Mouse (Mus musculus): ENCODE measurements around the gene Egf. TPM values are rescaled to one million over a fixed set of nuclear protein-coding genes. Genes with fewer than 3 reads are reported as not detected.

Gene Egf
- polyA plus RNA-seq (2012; rRNA removed) (0.42 and 0.77 TPM in 2 replicates), polyA plus RNA-seq (2014; fragmentation: Nextera tagmentation; extraction: Ambion mirVana) (0.25 and 0.59 TPM in 2 replicates)

GRCm38 (mm10) chr3:129754650-129755604 lies at the start of gene Egf:
Gene Egf (minus strand): TSS chr3:129755316.
- DNase-seq (ENCODE audit: low read depth in 3 of 3, low spot score in 3 of 3) (no peak), ATAC-seq (ENCODE audit: insufficient read depth) (no peak)

GRCm38 (mm10) chr3:129803765-129804164 lies 48.6 kb upstream of the Egf start, which contains the start of gene Lrit3:
Gene Lrit3 (minus strand): TSS chr3:129804030.
- TF ChIP-seq EP300 (IDR thresholded peaks at IDR 0.05; ENCODE audit: low read depth), result no peak
- no peak for TF ChIP-seq CTCF (IDR thresholded peaks at IDR 0.05; ENCODE audit: low read depth)
- Histone ChIP-seq H3K9me3 (ENCODE audit: control insufficient read depth, low read length) (no peaks in the 10 kb centered on the region), H3K4me3 (ENCODE audit: insufficient read depth in 1 of 2, low read depth in 2 of 2, low read length in 2 of 2) (no peak within 1 kb of the TSS), H3K4me2 (ENCODE audit: low read depth) (no peak within 1 kb of the TSS), H3K4me1 (replicated peaks; ENCODE audit: control insufficient read depth in 2 of 2, insufficient read depth in 2 of 2, low read length in 1 of 2) (no peaks in the 10 kb centered on the region), H3K27ac (no peak within 1 kb of the TSS), H3K27me3 (ENCODE audit: control insufficient read depth, insufficient read depth, low read length) (no peaks in the 10 kb centered on the region), H3K36me3 (replicated peaks; ENCODE audit: control insufficient read depth, insufficient read depth, low read depth) (no peaks in the 10 kb centered on the region), H3K9ac (replicated peaks) (no peak within 1 kb of the TSS)
- WGBS (ENCODE audit: insufficient replicate concordance), result 67% methylated on average over 10 of the region's 10 CpGs
- DNase-seq (ENCODE audit: low read depth in 3 of 3, low spot score in 3 of 3) (no peak), ATAC-seq (ENCODE audit: insufficient read depth) (no peak)

More at GRCm38 (mm10) chr3:129754650-129755604, at the start of gene Egf:
- Histone ChIP-seq H3K4me3 (ENCODE audit: insufficient read depth in 1 of 2, low read depth in 2 of 2, low read length in 2 of 2) (no peak within 1 kb of the TSS), H3K36me3 (replicated peaks; ENCODE audit: control insufficient read depth, insufficient read depth, low read depth) (no peaks in the 10 kb centered on the region), H3K27me3 (ENCODE audit: control insufficient read depth, insufficient read depth, low read length) (no peaks in the 10 kb centered on the region), H3K9me3 (ENCODE audit: control insufficient read depth, low read length) (no peaks in the 10 kb centered on the region), H3K9ac (replicated peaks) (no peak within 1 kb of the TSS), H3K27ac (no peak within 1 kb of the TSS), H3K4me1 (replicated peaks; ENCODE audit: control insufficient read depth in 2 of 2, insufficient read depth in 2 of 2, low read length in 1 of 2) (peaks cover 0 to 5% of the 10 kb centered on the region in 2 experiments; a peak in 1 of 4 replicates), H3K4me2 (ENCODE audit: low read depth) (peak within 1 kb of the TSS; percentile 7)
- 13% methylated on average over 20 of the region's 20 CpGs for WGBS (ENCODE audit: insufficient replicate concordance)
- TF ChIP-seq EP300 (IDR thresholded peaks at IDR 0.05; ENCODE audit: low read depth) (no peak), CTCF (IDR thresholded peaks at IDR 0.05; ENCODE audit: low read depth) (no peak)

- TF ChIP-seq EP300 (IDR thresholded peaks at IDR 0.05; ENCODE audit: low read depth) (no peak), CTCF (IDR thresholded peaks at IDR 0.05; ENCODE audit: low read depth) (no peak)
- no peak overlapping the region for H3K9ac ChIP-seq (replicated peaks)
- no peaks in the 10 kb centered on the region for H3K9me3 ChIP-seq (ENCODE audit: control insufficient read depth, low read length)
- DNase-seq (ENCODE audit: low read depth in 3 of 3, low spot score in 3 of 3) (no peak), ATAC-seq (ENCODE audit: insufficient read depth) (no peak)
- no peak overlapping the region for H3K4me2 ChIP-seq (ENCODE audit: low read depth)
- H3K4me3 ChIP-seq (ENCODE audit: insufficient read depth in 1 of 2, low read depth in 2 of 2, low read length in 2 of 2), result no peak overlapping the region
- no peaks in the 10 kb centered on the region for H3K4me1 ChIP-seq (replicated peaks; ENCODE audit: control insufficient read depth in 2 of 2, insufficient read depth in 2 of 2, low read length in 1 of 2)
- no peak overlapping the region for H3K27ac ChIP-seq
- H3K36me3 ChIP-seq (replicated peaks; ENCODE audit: control insufficient read depth, insufficient read depth, low read depth), result no peaks in the 10 kb centered on the region
- H3K27me3 ChIP-seq (ENCODE audit: control insufficient read depth, insufficient read depth, low read length), result no peaks in the 10 kb centered on the region
- WGBS (ENCODE audit: insufficient replicate concordance), result 49% methylated on average over 2 of the region's 2 CpGs
Measured at GRCm38 (mm10) chr3:129799011-129799410, 43.9 kb upstream of the Egf start.

- Histone ChIP-seq H3K4me3 (ENCODE audit: insufficient read depth in 1 of 2, low read depth in 2 of 2, low read length in 2 of 2) (no peak overlapping the region), H3K36me3 (replicated peaks; ENCODE audit: control insufficient read depth, insufficient read depth, low read depth) (no peaks in the 10 kb centered on the region), H3K4me2 (ENCODE audit: low read depth) (no peak overlapping the region), H3K9ac (replicated peaks) (no peak overlapping the region), H3K4me1 (replicated peaks; ENCODE audit: control insufficient read depth in 2 of 2, insufficient read depth in 2 of 2, low read length in 1 of 2) (no peaks in the 10 kb centered on the region), H3K27me3 (ENCODE audit: control insufficient read depth, insufficient read depth, low read length) (no peaks in the 10 kb centered on the region), H3K27ac (no peak overlapping the region), H3K9me3 (ENCODE audit: control insufficient read depth, low read length) (no peaks in the 10 kb centered on the region)
- TF ChIP-seq CTCF (IDR thresholded peaks at IDR 0.05; ENCODE audit: low read depth) (no peak), EP300 (IDR thresholded peaks at IDR 0.05; ENCODE audit: low read depth) (no peak)
- no peak for DNase-seq (ENCODE audit: low read depth in 3 of 3, low spot score in 3 of 3)
- no peak for ATAC-seq (ENCODE audit: insufficient read depth)
- 72% methylated on average over 11 of the region's 11 CpGs for WGBS (ENCODE audit: insufficient replicate concordance)
Measured at GRCm38 (mm10) chr3:129798551-129798950, 43.4 kb upstream of the Egf start.

- Histone ChIP-seq H3K27me3 (ENCODE audit: control insufficient read depth, insufficient read depth, low read length) (no peaks in the 10 kb centered on the region), H3K36me3 (replicated peaks; ENCODE audit: control insufficient read depth, insufficient read depth, low read depth) (no peaks in the 10 kb centered on the region), H3K4me3 (ENCODE audit: insufficient read depth in 1 of 2, low read depth in 2 of 2, low read length in 2 of 2) (no peak overlapping the region), H3K9ac (replicated peaks) (no peak overlapping the region), H3K4me2 (ENCODE audit: low read depth) (no peak overlapping the region), H3K9me3 (ENCODE audit: control insufficient read depth, low read length) (no peaks in the 10 kb centered on the region), H3K4me1 (replicated peaks; ENCODE audit: control insufficient read depth in 2 of 2, insufficient read depth in 2 of 2, low read length in 1 of 2) (no peaks in the 10 kb centered on the region), H3K27ac (no peak overlapping the region)
- DNase-seq (ENCODE audit: low read depth in 3 of 3, low spot score in 3 of 3) (no peak), ATAC-seq (ENCODE audit: insufficient read depth) (no peak)
- TF ChIP-seq CTCF (IDR thresholded peaks at IDR 0.05; ENCODE audit: low read depth) (no peak), EP300 (IDR thresholded peaks at IDR 0.05; ENCODE audit: low read depth) (no peak)
- WGBS (ENCODE audit: insufficient replicate concordance), result 56% methylated on average over 5 of the region's 5 CpGs
Measured at GRCm38 (mm10) chr3:129797341-129797740, 42.2 kb upstream of the Egf start.
